Mouse (Mus musculus) G1E-ER4 (cell line): ENCODE data around the gene Ddn. TPM values are rescaled to one million over a fixed set of nuclear protein-coding genes. Genes with fewer than 3 reads are reported as not detected.

Experiments used
- GATA1 ChIP-seq: IDR thresholded peaks from one replicate; pipeline ENCODE4 v1.8.0; 2012; ENCODE audit warnings: low read length, inconsistent platforms
- polyA plus RNA-seq: library from polyadenylated mRNA; stranded (reverse); fragments of >175 nt; gene quantifications from 2 replicates; pipeline ENCODE4 v1.2.3, GENCODE M21; 2012

Gene Ddn
- polyA plus RNA-seq, 1 experiment, result 0.15 TPM

DNA sequence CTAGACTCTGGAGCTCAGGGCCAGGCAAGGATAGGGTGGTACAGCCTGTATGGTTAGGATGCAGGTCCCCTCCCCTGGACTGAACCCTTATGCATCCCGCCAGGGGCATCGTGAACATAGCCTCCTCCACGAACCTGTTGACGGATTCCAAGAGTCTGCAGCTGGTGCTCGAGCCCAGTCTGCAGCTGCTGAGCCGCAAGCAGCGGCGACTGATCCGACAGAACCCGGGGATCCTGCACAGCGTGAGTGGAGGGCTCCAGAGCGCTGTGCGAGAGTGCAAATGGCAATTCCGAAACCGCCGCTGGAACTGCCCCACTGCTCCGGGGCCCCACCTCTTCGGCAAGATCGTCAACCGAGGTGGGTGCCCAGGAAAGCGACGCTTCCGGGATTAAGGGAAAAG, 18.5 kb downstream of the Ddn start:
- no peak for TF ChIP-seq GATA1

DNA sequence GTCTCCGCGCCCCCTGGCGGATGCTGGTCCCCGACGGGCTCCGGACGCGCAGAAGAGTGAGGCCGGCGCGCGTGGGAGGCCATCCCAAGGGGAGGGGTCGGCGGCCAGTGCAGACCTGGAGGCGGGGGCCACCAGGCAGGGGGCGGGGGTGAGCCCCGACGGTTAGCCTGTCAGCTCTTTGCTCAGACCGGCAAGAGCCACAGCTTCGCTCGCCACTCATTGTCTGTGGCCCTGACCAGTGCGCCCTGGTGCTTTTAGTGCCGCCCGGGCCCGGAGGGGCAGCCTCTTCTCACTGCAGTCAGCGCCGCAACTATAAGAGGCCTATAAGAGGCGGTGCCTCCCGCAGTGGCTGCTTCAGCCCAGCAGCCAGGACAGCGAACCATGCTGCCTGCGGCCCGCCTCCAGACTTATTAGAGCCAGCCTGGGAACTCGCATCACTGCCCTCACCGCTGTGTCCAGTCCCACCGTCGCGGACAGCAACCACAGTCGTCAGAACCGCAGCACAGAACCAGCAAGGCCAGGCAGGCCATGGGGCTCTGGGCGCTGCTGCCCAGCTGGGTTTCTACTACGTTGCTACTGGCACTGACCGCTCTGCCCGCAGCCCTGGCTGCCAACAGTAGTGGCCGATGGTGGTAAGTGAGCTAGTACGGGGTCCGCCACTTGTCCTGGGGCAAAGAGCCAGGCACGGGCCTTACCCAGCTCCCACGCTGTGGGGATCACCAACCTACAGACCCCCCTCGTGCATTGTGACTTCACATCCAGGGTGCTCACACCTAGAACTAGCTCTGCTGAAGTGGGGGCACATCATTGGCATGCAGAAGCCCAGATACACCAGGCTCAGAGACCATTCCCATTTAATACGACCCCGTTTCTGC, 19.4 kb downstream of the Ddn start, which contains the start of gene Wnt1:
Gene Wnt1, plus strand, starts transcription at position 197 of the 875 bp plus-strand sequence.
- no peak for TF ChIP-seq GATA1

GRCm38 (mm10) chr15:98788972-98789660, 20.2 kb downstream of the Ddn start:
- TF ChIP-seq GATA1, result no peak

- TF ChIP-seq GATA1, result no peak
These were observed 21.4 kb downstream of the Ddn start for GRCm38 (mm10) chr15:98787930-98788329.

- TF ChIP-seq GATA1, result no peak
These were observed 23.5 kb downstream of the Ddn start for GRCm38 (mm10) chr15:98785744-98786143.

DNA sequence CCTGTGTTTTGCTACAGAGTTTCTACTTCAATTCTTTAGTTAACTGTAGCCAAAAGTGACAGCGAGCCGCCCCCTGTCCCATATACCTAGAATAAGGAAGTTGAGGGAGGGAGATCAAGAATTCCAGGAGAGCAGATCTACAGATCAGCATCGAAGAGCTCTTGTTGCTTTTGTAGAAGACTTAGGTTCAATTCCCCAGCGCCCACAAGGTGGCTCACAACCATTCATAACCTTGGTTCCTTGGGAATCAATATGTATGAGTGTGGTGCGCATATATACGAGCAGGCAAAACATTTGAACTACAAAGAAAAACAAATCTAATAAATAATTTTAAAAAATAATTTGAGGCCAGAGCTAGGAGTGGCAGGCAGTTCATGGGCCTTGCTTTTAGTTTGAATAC, 28.1 kb downstream of the Ddn start:
- TF ChIP-seq GATA1, result no peak

- no peak for TF ChIP-seq GATA1
These were observed 28.7 kb downstream of the Ddn start for GRCm38 (mm10) chr15:98780573-98780972.

GRCm38 (mm10) chr15:98780075-98780474, 29.2 kb downstream of the Ddn start:
- TF ChIP-seq GATA1, result no peak

GRCm38 (mm10) chr15:98778806-98779205, 30.5 kb downstream of the Ddn start:
- no peak for TF ChIP-seq GATA1

DNA sequence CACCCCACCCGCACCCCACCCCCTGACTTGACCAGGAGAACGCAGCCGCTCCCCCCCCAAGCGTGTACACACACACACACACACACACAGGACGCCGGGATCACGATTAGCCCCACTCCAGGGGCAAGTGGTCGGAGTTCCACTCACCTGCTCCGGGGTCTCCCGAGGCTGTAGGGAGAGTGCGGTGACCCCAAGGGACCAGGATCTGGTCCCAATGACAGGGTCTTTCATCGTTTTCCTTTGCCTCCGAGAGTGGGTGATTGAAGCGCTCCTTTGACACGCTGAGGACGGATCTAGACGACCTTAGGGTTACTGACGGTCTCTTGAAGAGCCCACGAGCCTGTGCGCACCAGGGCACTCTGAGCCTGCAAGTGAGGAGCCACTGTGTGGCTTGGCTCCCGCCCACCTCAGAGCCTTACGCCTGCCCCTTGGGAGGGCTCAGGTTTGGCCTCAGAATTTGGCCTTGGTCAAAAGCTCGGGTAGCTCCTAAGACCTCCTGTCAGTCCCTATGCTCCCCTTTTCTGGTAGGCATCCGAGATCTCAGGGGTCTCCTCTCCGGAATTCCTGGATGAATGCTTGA, 31.0 kb downstream of the Ddn start:
- no peak for TF ChIP-seq GATA1

- TF ChIP-seq GATA1, result no peak
These were observed 31.5 kb downstream of the Ddn start, which contains the start of gene Wnt10b for GRCm38 (mm10) chr15:98777762-98778161. Wnt10b (minus strand) TSS chr15:98778150.

GRCm38 (mm10) chr15:98777005-98777616, 32.2 kb downstream of the Ddn start:
- TF ChIP-seq GATA1, result no peak

DNA sequence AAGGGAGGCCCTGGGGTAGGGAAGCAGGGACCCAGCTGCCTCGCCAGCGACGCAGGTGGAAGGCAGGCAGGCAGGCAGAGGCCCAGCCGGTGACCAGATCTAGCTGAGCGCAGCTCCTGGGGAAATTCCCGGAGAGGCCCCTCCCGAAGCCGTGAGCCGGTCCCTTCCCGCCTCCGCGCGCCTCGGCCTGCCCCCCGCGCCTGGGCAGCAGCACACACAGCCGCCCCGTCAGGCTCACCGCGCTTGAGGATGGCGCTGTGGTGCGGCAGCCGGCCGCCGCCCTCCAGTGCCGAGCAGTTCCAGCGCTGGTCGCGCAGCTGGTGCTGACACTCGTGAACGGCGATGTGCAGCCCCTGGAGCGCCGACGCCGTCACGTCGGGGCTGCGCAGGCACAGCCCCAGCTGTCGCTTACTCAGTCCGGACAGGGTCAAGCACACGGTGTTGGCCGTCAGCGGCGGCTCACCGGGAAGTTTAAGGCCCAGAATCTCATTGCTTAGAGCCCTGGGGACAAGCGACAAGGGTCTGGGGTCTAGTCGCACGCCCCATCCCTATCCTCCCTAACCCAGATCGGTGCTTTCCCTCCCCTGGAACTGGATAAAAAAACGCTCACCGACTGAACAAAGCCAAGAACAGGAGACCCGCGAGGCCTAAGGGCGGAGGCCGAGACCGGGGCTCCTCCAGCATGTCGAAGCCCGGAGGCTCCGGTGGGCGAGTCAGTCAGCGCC, 32.8 kb downstream of the Ddn start:
- no peak for TF ChIP-seq GATA1

DNA sequence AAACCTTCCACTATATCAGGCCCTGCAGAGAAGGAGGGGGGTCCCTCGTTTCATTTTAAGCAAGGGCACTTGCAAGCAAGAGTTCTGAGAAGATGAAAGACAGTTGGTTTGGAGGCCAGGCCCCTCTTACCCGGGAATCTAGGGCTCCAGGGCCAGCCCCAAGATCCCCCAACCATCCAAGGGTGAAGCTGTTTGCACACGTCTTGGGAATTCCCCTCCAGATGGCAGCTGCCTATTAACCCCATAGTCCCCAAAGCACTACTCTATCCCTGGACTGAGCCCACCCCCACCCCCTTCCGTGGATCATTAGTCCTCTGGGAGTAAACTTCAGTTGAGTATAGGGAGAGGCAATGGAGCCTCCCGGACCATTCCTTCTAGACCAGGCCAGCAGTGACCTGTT, 33.8 kb downstream of the Ddn start:
- no peak for TF ChIP-seq GATA1

- TF ChIP-seq GATA1, result no peak
These were observed 35.2 kb downstream of the Ddn start for GRCm38 (mm10) chr15:98774096-98774495.
